Mouse (Mus musculus) embryonic facial prominence, embryonic 12.5 days (tissue): ENCODE measurements at regions not wholly inside any gene's neighbourhood (a gene's known extent, or its start where the extent isn't known, plus 50 kb on each side); places are given as distances from the start of the nearest gene placed in this dataset.

Source experiments
- ATAC-seq: fragments of 200-750 bp; cut with Nextera tagmentation; 2 replicates; pipeline ENCODE4 v1.8.0; 2017; ENCODE audit not compliant: insufficient number of reproducible peaks, insufficient read depth, low FRiP score, low TSS enrichment
- H3K27ac ChIP-seq: fragments of 300-500 bp; sonication (generic); 2 replicates; pipeline ENCODE4 v1.5.1; 2016; ENCODE audit warnings: mild to moderate bottlenecking
- H3K27me3 ChIP-seq: fragments of 300-500 bp; sonication (generic); 2 replicates; pipeline ENCODE4 v1.6.1; 2016; ENCODE audit warnings: mild to moderate bottlenecking, moderate library complexity
- H3K36me3 ChIP-seq: fragments of 300-500 bp; sonication (generic); 2 replicates; pipeline ENCODE4 v1.6.1; 2016; ENCODE audit warnings: mild to moderate bottlenecking
- H3K4me1 ChIP-seq: fragments of 300-500 bp; sonication (generic); 2 replicates; pipeline ENCODE4 v1.6.1; 2016
- H3K4me2 ChIP-seq: fragments of 300-500 bp; sonication (generic); replicated peaks from 2 replicates; pipeline ENCODE4 v1.6.1; 2016; ENCODE audit warnings: mild to moderate bottlenecking, moderate library complexity
- H3K4me3 ChIP-seq: fragments of 300-500 bp; sonication (generic); 2 replicates; pipeline ENCODE4 v1.5.1; 2016; ENCODE audit warnings: mild to moderate bottlenecking
- H3K9ac ChIP-seq: fragments of 300-500 bp; sonication (generic); 2 replicates; pipeline ENCODE4 v1.6.1; 2016; ENCODE audit warnings: mild to moderate bottlenecking, moderate library complexity
- H3K9me3 ChIP-seq: fragments of 300-500 bp; sonication (generic); 2 replicates; pipeline ENCODE4 v1.6.1; 2016; ENCODE audit warnings: mild to moderate bottlenecking, moderate library complexity
- WGBS: fragments of 180-500 bp; shearing (Covaris S2); methylation state at CpG from one replicate; pipeline ENCODE4 v1.1.7; 2016; 5-methylcytosine and 5-hydroxymethylcytosine counted together

GRCm38 (mm10) chr10:99511514-99512237 lies 247.8 kb downstream of the Csl start:
- Histone ChIP-seq H3K4me2 (no peak overlapping the region), H3K27me3 (no peaks in the 10 kb centered on the region), H3K4me1 (no peaks in the 10 kb centered on the region), H3K27ac (no peak overlapping the region), H3K9ac (no peak overlapping the region), H3K4me3 (no peak overlapping the region), H3K36me3 (no peaks in the 10 kb centered on the region), H3K9me3 (no peaks in the 10 kb centered on the region)
- WGBS = 72% methylated on average over 17 of the region's 17 CpGs
- no peak for ATAC-seq

- Histone ChIP-seq H3K4me3 (no peak overlapping the region), H3K9ac (no peak overlapping the region)
- WGBS = 89% methylated on average over 4 of the region's 4 CpGs
Observed at GRCm38 (mm10) chr10:99517944-99518343, 241.5 kb downstream of the Csl start.

GRCm38 (mm10) chr10:99519479-99519878 lies 240.0 kb downstream of the Csl start:
- Histone ChIP-seq H3K4me2 (0 out of 2 replicates have a peak overlapping the region, but pooled peaks have one; percentile 7), H3K27ac (peak overlapping the region; percentile 42; the same call in 1 of the 2 replicates), H3K4me1 (0 out of 2 replicates have a peak, but pooled peaks cover 4% of the 10 kb centered on the region), H3K36me3 (no peaks in the 10 kb centered on the region), H3K4me3 (no peak overlapping the region), H3K27me3 (no peaks in the 10 kb centered on the region), H3K9me3 (no peaks in the 10 kb centered on the region), H3K9ac (no peak overlapping the region)
- ATAC-seq = no peak
- 33% methylated on average over 4 of the region's 4 CpGs for WGBS

More at GRCm38 (mm10) chr10:99517944-99518343, 241.5 kb downstream of the Csl start:
- no peak overlapping the region for H3K4me2 ChIP-seq
- H3K36me3 ChIP-seq = no peaks in the 10 kb centered on the region
- no peak overlapping the region for H3K27ac ChIP-seq
- ATAC-seq = no peak
- no peaks in the 10 kb centered on the region for H3K9me3 ChIP-seq
- H3K4me1 ChIP-seq = 0 out of 2 replicates have a peak, but pooled peaks cover 4% of the 10 kb centered on the region
- no peaks in the 10 kb centered on the region for H3K27me3 ChIP-seq

- H3K4me3 ChIP-seq = no peak overlapping the region
- no peaks in the 10 kb centered on the region for H3K36me3 ChIP-seq
- no peak overlapping the region for H3K9ac ChIP-seq
- 0 out of 2 replicates have a peak, but pooled peaks cover 7% of the 10 kb centered on the region for H3K4me1 ChIP-seq
- no peaks in the 10 kb centered on the region for H3K9me3 ChIP-seq
- no peak overlapping the region for H3K4me2 ChIP-seq
- no peaks in the 10 kb centered on the region for H3K27me3 ChIP-seq
- 58% methylated on average over 5 of the region's 5 CpGs for WGBS
- no peak overlapping the region for H3K27ac ChIP-seq
- ATAC-seq = no peak
Observed at GRCm38 (mm10) chr10:99523817-99524216, 235.6 kb downstream of the Csl start.

GRCm38 (mm10) chr10:99524273-99525212 lies 234.9 kb downstream of the Csl start:
- Histone ChIP-seq H3K9me3 (no peaks in the 10 kb centered on the region), H3K27me3 (no peaks in the 10 kb centered on the region), H3K9ac (no peak overlapping the region), H3K4me2 (peak overlapping the region; percentile 22), H3K36me3 (no peaks in the 10 kb centered on the region), H3K4me1 (0 out of 2 replicates have a peak, but pooled peaks cover 7% of the 10 kb centered on the region), H3K27ac (no peak overlapping the region), H3K4me3 (no peak overlapping the region)
- ATAC-seq = no peak
- WGBS = 41% methylated on average over 20 of the region's 20 CpGs

GRCm38 (mm10) chr10:99526148-99526547 lies 233.3 kb downstream of the Csl start:
- Histone ChIP-seq H3K4me3 (no peak overlapping the region), H3K27ac (no peak overlapping the region), H3K4me2 (no peak overlapping the region), H3K4me1 (0 out of 2 replicates have a peak, but pooled peaks cover 4% of the 10 kb centered on the region), H3K9ac (no peak overlapping the region), H3K9me3 (no peaks in the 10 kb centered on the region), H3K27me3 (no peaks in the 10 kb centered on the region), H3K36me3 (no peaks in the 10 kb centered on the region)
- ATAC-seq = no peak
- WGBS = 90% methylated on average over 4 of the region's 4 CpGs

- no peak for ATAC-seq
Observed at GRCm38 (mm10) chr10:99526561-99526960, 232.9 kb downstream of the Csl start.

GRCm38 (mm10) chr10:99531104-99531503 lies 228.4 kb downstream of the Csl start:
- ATAC-seq = no peak
- Histone ChIP-seq H3K4me3 (no peak overlapping the region), H3K27ac (no peak overlapping the region), H3K27me3 (no peaks in the 10 kb centered on the region), H3K36me3 (no peaks in the 10 kb centered on the region), H3K9me3 (no peaks in the 10 kb centered on the region), H3K4me2 (no peak overlapping the region), H3K9ac (no peak overlapping the region), H3K4me1 (0 out of 2 replicates have a peak, but pooled peaks cover 4% of the 10 kb centered on the region)

More at GRCm38 (mm10) chr10:99526561-99526960, 232.9 kb downstream of the Csl start:
- WGBS = 92% methylated on average over 5 of the region's 5 CpGs
- no peak overlapping the region for H3K27ac ChIP-seq
- H3K4me1 ChIP-seq = 0 out of 2 replicates have a peak, but pooled peaks cover 4% of the 10 kb centered on the region
- H3K27me3 ChIP-seq = no peaks in the 10 kb centered on the region
- no peaks in the 10 kb centered on the region for H3K36me3 ChIP-seq
- H3K4me2 ChIP-seq = no peak overlapping the region
- no peaks in the 10 kb centered on the region for H3K9me3 ChIP-seq
- no peak overlapping the region for H3K9ac ChIP-seq
- no peak overlapping the region for H3K4me3 ChIP-seq

GRCm38 (mm10) chr10:99531556-99531955 lies 227.9 kb downstream of the Csl start:
- Histone ChIP-seq H3K27ac (no peak overlapping the region), H3K4me1 (0 out of 2 replicates have a peak, but pooled peaks cover 4% of the 10 kb centered on the region), H3K36me3 (no peaks in the 10 kb centered on the region), H3K9ac (no peak overlapping the region), H3K27me3 (no peaks in the 10 kb centered on the region), H3K9me3 (no peaks in the 10 kb centered on the region), H3K4me3 (no peak overlapping the region), H3K4me2 (no peak overlapping the region)
- ATAC-seq = no peak

GRCm38 (mm10) chr10:99531992-99532391 lies 227.5 kb downstream of the Csl start:
- Histone ChIP-seq H3K4me2 (no peak overlapping the region), H3K27me3 (no peaks in the 10 kb centered on the region), H3K4me3 (no peak overlapping the region), H3K36me3 (no peaks in the 10 kb centered on the region), H3K4me1 (0 out of 2 replicates have a peak, but pooled peaks cover 4% of the 10 kb centered on the region), H3K9ac (no peak overlapping the region), H3K27ac (0 out of 2 replicates have a peak overlapping the region, but pooled peaks have one; percentile 18), H3K9me3 (no peaks in the 10 kb centered on the region)
- WGBS = 34% methylated on average over 7 of the region's 7 CpGs
- ATAC-seq = no peak

- no peak overlapping the region for H3K4me3 ChIP-seq
- H3K9ac ChIP-seq = no peak overlapping the region
- WGBS = 32% methylated on average over 3 of the region's 3 CpGs
- H3K27me3 ChIP-seq = no peaks in the 10 kb centered on the region
- H3K9me3 ChIP-seq = no peaks in the 10 kb centered on the region
- H3K4me2 ChIP-seq = no peak overlapping the region
- no peaks in the 10 kb centered on the region for H3K36me3 ChIP-seq
- ATAC-seq = no peak
- 0 out of 2 replicates have a peak overlapping the region, but pooled peaks have one; percentile 18 for H3K27ac ChIP-seq
- 0 out of 2 replicates have a peak, but pooled peaks cover 4% of the 10 kb centered on the region for H3K4me1 ChIP-seq
Observed at GRCm38 (mm10) chr10:99532697-99533119, 226.8 kb downstream of the Csl start.
